Mouse (Mus musculus) layer of hippocampus, adult 11-12 months (tissue): ENCODE data around the gene Pcdh18.

Source experiments
- DNase-seq: peaks from one replicate; pipeline ENCODE4 v3.0.0; 2022; ENCODE audit warnings: low spot score

Pcdh18 gene

DNA sequence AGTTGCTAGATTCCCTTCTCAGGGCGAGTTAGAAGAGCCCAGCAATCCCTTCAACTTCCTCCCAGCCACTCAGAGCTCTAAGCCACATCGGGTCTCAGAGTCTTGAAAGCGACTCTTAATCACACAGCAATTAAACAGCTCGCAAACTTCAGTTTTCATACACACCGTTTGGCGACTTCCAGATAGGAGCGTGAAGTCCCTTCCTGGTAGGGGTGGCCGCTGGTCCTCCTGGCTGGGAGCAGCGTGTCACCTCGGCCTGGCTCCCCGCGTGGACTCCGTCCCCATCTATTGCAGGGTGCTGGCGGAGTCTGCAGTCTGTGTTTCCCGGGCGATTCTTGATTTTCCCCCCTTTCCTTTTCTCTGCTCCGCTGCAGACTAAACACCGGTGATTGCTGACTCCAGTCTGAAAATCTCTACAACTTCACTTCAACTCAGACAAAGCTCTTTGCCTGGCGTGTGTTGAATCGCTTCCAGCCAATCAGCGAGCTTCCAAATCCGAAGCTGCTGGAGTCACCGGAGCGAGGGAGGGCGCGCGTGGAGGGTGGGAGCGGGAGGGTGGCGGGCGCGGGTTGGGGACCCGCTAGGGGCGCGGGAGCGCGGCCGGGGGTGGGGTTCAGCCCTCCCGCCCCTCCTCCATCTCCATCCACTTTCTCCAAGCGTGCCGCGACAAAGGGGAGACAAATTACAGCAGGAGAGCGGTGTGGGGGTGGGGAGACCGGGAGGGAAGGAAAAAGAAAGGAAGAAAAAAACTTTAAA, at the start of gene Pcdh18:
Gene Pcdh18, minus strand, starts transcription at position 456 of the 756 bp plus-strand sequence.
- peak; percentile 33 for DNase-seq

DNA sequence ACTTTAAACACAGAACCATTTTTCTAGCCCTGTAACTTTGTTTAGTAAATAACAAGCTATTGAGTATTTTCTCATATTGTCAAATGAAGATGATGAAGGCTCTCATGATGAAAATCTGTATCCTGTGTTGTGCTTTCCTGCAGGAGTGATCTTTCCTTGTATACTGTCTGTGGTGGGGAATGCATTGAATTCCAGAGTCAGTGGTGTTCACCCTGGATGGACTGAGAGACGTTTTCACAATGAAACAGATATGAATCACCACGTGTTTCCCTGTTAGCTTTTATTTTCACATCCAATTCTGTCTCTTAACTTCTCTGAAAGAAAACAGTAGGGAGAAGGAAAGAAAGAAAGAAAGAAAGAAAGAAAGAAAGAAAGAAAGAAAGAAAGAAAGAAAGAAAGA, 49.7 kb upstream of the Pcdh18 start:
- no peak for DNase-seq

DNA sequence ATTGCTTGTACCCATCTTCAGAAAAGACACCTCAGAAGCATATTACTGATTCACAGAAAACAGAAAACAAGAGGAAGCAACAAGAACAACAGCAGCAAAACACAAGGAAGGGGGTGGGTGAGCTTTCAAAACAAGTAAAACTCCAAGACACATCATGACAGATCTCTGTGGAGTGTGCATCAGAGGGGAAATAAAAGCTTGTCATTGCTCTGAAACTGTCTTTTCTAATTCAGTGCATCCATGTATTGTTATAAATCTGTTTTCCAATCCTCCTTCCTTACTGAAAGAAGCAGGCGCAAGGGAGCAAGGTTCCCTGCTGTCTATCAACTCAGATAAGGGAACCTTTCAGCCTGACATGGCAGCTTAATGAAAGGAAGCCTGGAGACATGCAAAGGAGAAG, 48.4 kb upstream of the Pcdh18 start:
- DNase-seq = no peak

DNA sequence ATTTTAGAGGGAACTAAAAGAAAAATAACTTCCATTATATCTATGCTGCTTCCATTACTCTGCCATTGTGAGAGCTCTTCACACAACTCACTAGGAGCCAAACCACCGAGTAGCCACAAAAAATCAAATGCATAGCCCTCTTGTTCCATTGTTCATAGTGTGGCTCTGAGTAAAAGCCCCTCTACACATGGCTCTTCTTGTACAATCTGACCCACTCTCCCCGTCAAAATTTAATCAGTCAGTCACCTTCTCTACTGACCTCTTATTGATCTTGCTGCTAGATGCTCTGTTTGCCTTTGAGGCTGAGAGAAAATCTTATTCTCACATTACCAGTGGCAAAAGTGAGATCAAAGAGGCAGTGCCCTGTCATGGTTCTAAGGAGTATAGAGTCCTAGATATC, 31.2 kb upstream of the Pcdh18 start:
- no peak for DNase-seq

DNA sequence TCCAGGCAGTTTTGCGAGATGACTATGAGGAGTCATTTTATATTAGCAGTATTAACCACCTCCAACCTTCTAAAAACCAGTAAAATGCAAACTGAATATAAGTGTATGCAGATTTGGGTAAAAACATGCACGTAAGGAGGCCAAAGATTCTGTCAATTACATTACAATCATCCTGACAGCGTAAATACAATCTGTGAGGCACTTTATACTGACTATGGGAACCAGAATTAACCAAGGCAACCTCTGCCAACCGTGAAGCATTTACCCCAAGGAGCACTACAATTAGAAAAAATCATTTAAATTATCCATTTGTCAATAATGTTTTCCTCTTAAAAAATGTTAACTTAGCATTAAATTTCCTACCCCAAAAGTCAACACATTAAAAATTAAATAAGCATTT, 30.6 kb upstream of the Pcdh18 start:
- DNase-seq = no peak

DNA sequence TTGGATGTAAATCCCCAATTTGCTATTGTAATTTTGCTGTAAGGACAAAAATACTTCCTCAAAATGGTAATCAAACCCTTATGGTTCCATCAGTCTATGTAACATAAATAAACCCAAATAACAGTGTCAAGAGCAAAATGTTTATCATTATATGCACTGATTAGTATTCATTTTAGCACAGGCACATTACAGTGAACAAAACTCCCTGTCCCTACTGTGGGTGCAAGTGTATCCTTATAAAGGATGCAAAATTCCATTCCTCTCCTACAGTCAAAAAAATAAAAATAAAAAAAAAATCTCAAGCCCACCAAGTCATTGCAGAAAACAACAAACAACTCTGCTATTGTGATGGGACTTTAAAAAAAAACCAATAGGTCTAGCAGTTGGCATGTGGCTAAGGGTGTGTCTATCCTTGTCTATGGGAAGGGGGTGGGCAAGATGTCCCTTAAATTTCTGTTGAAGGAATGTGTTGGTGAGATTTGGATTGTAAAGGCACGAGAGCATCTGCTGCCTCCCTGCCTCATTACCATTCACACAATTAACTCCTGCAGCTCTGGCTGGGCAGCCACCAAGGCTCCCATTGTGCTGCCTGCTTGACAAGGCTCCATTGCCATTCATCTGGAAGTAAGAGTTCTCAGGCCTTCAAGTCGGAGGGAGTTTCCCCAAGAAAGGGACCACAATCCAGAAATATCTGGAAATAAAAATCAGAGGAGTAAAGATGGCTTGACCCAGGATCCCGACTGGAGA, 12.0 kb upstream of the Pcdh18 start:
- no peak for DNase-seq

DNA sequence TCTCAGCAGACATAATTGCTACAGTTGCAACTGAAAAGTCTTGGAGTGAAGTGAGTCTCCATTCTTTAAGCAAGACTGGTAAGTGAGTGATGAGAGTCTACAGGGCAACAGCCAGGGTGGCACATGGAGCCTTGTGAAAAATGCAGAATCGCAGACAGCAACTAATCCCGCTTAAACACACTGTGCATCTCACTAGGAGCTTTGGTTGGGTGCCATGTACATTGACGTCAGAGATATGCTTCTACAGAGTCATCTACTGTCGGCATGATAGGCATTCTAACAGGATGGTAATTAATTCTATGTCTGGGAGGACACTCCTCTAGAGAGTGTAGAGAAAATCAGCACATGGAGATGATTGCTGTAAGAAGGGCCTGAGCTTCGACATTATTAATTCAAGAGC, 5.6 kb upstream of the Pcdh18 start:
- DNase-seq = no peak

DNA sequence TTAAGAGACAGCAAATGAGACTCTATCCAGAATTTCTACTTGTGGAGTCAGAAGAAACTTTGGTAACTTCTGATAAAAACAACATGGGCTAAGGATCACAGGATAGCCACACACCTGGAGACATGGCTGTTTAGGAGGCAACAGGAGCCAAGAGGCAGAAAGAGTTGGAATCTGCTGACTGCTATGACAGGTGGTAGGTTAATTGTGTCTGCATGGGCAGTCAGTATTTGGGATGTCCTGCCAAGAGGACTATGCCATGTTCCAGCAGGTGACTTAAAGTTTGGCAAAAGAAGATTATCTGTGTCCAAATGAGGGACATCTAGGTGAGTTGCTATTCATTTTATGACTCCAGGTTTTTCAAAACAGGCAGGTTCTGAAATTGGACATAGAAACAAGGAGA, 4.8 kb upstream of the Pcdh18 start:
- DNase-seq = no peak

DNA sequence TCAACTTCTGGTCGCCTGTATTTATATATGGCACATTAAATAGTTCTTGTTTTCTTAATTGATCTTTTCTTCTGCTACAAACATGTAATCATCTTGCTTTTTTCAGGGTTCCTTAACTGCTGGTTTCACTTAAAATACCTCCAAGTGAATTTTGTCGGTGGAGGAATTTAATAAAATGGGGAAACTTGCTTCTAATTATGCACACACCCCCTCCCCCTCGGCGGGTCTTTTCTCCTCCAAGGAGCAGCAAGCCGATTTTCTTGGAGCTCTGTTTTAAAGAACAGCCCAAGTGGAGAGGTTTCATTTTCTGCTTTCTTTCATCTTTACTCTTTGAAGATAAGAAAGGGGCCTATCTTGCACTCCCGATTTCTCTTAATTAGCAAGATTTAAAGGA, 498 bp upstream of the Pcdh18 start:
- no peak for DNase-seq

DNA sequence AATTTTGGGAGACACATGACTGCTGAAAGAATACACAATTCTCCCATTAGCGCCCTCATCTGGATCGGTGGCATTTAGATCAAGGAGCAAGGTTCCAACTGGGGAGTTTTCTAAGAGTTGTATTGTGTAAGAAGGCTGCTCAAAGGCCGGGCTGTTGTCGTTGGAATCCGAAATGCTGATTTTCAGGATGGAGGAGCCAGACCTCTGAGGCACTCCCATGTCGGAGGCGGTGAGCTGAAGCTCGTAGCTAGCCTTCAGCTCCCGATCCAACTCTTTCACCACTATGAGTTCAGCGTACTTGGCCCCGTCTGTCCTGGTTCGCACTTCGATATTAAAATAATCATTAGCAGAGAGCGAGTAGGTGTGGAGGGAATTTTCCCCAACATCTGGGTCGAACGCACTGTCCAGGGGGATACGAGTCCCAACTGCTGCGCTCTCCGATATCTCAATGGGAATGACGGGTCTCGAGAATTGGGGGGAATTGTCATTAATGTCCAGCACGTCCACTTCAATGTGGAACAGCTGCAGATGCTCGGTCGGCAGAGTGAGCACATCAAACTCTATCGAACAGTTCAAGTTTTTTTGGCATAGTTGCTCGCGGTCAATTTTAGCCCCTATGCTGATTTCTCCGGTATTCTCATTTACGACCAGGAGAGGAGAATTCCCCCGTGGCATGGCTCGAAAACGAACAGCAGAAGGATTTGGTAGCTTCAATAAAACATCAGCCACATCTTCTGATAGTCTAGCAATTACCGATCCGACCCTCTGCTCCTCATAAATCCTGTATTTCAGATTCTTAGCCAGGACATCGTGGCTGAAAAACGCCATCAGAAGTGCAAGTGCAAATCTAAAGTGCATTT, 909 bp downstream of the Pcdh18 start:
- no peak for DNase-seq

DNA sequence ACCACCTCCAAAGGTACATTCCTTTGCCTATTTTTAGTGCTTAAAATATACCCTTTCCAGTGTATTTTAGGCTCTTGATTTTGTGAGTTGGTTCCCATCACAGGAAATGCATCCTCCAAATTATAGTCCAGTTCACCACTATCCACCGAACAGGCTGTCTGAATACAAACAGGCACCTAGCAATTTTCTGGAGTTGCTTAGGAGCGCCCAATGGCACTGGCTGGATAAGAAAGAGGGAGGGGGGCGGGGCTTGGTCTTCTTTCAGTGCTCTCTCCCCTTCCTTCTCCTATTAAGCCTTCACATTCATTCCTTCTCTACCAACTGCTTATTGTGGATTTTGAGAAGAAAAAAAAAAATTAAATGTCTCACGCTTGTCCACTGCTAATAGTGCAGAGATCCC, 4.4 kb downstream of the Pcdh18 start:
- DNase-seq = no peak

DNA sequence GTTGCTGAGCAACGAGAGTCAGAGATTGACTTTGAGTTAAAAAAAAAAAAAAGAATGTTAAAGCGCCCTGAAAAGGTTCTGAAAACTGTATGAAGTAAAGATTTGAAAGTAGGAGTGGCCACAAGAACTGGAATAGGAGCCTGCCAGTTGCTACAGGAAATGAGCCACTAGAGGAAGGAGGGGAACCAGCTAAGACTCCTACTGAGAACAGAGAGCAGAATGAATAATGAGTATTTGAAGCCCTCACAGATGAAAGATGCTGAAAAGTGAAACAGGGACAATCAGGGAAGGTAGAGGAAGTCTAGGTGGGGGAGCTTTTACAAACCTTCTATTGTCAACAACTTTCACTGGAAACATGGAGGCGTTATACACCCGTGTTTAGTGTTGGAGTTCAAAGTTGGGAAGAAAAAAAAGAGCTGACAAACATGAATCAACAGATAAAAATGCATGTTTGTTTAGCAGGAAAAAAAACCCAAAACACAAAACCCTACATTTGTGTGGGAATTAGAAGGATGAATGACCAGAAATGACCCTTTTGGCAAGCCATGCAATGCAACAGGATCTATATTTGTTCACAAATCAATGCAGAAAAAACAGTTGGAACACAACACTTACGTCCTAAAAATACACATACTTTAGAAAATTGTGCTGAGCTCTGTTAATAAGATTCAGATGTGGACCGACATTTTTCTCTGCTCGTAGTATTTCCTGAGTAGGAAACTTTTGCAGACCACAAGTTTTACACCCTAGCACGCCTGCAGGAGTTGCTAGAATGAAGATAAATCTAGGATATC, 7.4 kb downstream of the Pcdh18 start:
- DNase-seq = no peak

DNA sequence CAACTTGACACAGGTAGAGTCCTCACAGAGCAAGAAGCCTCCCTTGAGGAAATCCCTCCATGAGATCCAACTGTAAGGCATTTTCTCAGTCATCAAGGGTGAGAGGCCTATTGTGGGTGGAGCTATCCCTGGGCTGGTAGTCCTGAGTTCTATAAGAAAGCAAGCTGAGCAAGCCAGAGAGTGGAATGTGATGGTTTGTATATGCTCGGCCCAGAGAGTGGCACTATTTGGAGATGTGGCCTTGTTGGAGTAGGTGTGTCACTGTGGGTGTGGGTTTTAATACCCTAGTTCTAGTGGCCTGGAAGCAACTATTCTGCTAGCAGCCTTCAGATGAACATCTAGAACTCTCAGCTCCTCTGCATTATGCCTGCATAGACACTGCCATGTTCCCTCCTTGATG, 9.1 kb downstream of the Pcdh18 start:
- DNase-seq = no peak

DNA sequence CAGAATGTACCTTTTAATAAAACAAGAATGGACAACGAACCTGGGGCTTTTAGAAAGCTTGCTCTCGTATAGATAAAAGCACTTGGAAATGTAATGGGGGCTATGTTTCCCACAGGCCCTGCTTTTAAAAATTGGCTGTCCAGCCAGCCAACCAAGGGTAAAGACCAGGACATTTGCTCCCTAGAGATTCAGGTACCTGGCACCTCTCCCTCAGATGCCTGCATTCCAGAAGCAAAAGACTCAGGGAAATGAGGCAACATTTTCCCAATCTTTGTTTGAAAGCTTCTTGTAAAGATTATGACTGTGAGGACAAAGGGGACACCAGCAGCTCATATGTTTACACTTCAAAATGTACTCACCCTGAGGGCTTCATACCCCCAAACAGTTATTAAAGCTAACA, 18.1 kb downstream of the Pcdh18 start:
- DNase-seq = no peak

DNA sequence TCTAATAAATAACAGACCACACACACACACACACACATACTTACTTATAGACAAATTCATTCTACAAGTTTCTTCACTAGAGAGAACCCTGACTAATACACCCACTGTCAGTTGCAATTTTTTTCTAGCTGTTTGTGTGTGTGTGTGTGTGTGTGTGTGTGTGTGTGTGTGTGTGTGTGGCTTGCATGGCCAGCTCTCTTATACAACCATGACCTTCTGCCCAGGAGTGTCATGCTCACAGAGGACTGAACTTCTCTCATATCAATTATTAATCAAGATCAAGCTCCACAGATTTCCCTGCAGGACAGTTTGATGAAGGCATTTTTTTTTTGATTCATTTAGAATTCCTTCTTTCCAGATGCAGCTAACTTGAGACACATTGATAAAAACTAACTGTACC, 18.6 kb downstream of the Pcdh18 start:
- DNase-seq = no peak

DNA sequence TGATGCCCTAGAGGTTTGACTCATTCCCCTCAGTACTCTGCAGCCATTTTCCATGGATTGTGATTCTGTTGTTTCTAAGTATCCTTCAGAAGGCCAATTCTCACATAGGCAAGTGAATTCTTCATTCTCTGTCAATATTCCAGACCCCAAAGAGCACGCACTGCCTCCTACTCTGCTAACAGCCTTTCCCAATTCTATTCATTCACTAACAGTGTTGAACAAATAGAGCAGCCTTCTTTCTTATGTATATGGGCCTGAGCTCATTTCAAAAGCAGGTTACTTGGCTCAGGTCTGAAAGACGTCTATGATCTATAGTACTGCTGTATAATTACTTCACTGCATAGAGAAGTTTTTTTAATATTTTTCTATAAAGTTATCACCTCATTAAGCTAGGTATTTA, 50.6 kb downstream of the Pcdh18 start:
- DNase-seq = no peak

DNA sequence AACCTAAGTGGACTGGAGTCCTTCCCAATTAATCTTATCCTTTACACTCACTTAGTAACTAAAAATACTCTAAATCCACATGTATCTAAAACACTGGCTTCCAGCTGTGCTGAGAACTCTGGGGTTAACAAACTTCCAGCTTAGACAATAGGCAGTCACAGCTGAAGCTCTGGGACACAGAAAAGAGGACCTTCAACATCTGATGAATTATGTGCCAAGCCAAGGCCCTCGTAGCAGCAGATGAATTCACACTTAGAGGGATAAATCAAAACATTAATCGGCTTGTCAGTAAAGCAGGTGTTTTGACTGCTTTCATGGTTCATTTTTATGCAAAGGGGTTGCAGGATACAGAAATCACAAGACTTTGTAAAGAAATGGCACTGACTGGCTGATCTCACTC, 57.2 kb downstream of the Pcdh18 start:
- no peak for DNase-seq
